ENCODE assay signal across 8 mouse cellular contexts in genomic region chr9:89826712-89827548, GRCm38 (mm10).
DNase-seq lines count a peak whose midpoint lies in the region; ATAC-seq lines count a peak whose summit lies in the region.

No protein-coding gene starts in this region.

- 34% methylated on average over 24 of the region's 24 CpGs for WGBS in hindbrain, embryonic 11.5 days
- 33% methylated on average over 24 of the region's 24 CpGs for WGBS in lung, embryonic 16.5 days

- H3K27me3 ChIP-seq in hindbrain, embryonic 11.5 days (ENCODE audit: control insufficient read depth, insufficient read depth, low read length) = no peaks in the 10 kb centered on the region
- no peaks in the 10 kb centered on the region for H3K27me3 ChIP-seq in lung, embryonic 16.5 days (ENCODE audit: control insufficient read depth, insufficient read depth, low read depth, low read length)

- no peaks in the 10 kb centered on the region for H3K9me3 ChIP-seq in hindbrain, embryonic 11.5 days (ENCODE audit: control insufficient read depth, low read length)
- no peaks in the 10 kb centered on the region for H3K9me3 ChIP-seq in lung, embryonic 16.5 days (ENCODE audit: control insufficient read depth, low read length)

- no peak overlapping the region for H3K27ac ChIP-seq in hindbrain, embryonic 11.5 days (ENCODE audit: low read depth, low read length)
- no peak overlapping the region for H3K27ac ChIP-seq in lung, embryonic 16.5 days (ENCODE audit: low read length)

- H3K4me3 ChIP-seq in hindbrain, embryonic 11.5 days (ENCODE audit: low read depth, low read length) = no peak overlapping the region
- peak overlapping the region; percentile 35 for H3K4me3 ChIP-seq in lung, embryonic 16.5 days (ENCODE audit: low read length)

- DNase-seq in NIH3T3 (ENCODE audit: low read depth) = peak; percentile 71
- peak; percentile 88 for DNase-seq in cerebellum, adult 9-11 months
- DNase-seq in frontal cortex, postnatal 10 days (ENCODE audit: low spot score in 2 of 2) = peak; percentile 76 to 86
- peak; percentile 92 for DNase-seq in hindbrain, embryonic 11.5 days (ENCODE audit: low spot score)
- peak; percentile 92 for DNase-seq in layer of hippocampus, adult 9-11 months
- DNase-seq in ovary, postnatal 10 days (ENCODE audit: low spot score) = peak; percentile 73
- peak; percentile 84 for DNase-seq in thymus, postnatal 0 days (ENCODE audit: low spot score)

- H3K4me2 ChIP-seq in hindbrain, embryonic 11.5 days (replicated peaks; ENCODE audit: low read depth, low read length) = peak overlapping the region; percentile 16; the same call in 1 of the 2 replicates
- H3K4me2 ChIP-seq in lung, embryonic 16.5 days (ENCODE audit: low read depth, low read length) = peak overlapping the region; percentile 54

- no peaks in the 10 kb centered on the region for H3K36me3 ChIP-seq in hindbrain, embryonic 11.5 days (ENCODE audit: control insufficient read depth, insufficient read depth, low read length)
- H3K36me3 ChIP-seq in lung, embryonic 16.5 days (ENCODE audit: control insufficient read depth, insufficient read depth, low read length) = no peaks in the 10 kb centered on the region

- no peaks in the 10 kb centered on the region for H3K4me1 ChIP-seq in hindbrain, embryonic 11.5 days (replicated peaks; ENCODE audit: control insufficient read depth, insufficient read depth, low read length)
- H3K4me1 ChIP-seq in lung, embryonic 16.5 days (replicated peaks; ENCODE audit: control insufficient read depth, insufficient read depth, low read length) = no peaks in the 10 kb centered on the region

- peak overlapping the region; percentile 11; the same call in 1 of the 2 replicates for H3K9ac ChIP-seq in hindbrain, embryonic 11.5 days (ENCODE audit: low read depth, low read length)
- H3K9ac ChIP-seq in lung, embryonic 16.5 days (ENCODE audit: low read length) = peak overlapping the region; percentile 12; the same call in 1 of the 2 replicates

- peak; percentile 89 for ATAC-seq in hindbrain, embryonic 11.5 days (ENCODE audit: low FRiP score)
- peak; percentile 85 for ATAC-seq in lung, embryonic 16.5 days (ENCODE audit: low read depth)
